Mouse (Mus musculus) bone marrow macrophage, adult 2 months (primary cell): ENCODE data around the gene Rwdd3.

ENCODE experiments used
- CTCF ChIP-seq: IDR thresholded peaks from 2 replicates; pipeline ENCODE4 v1.5.1; 2012; ENCODE audit warnings: low read depth, mild to moderate bottlenecking, low read length, moderate library complexity
- POLR2A ChIP-seq: IDR thresholded peaks from 2 replicates; pipeline ENCODE4 v1.6.1; 2012; ENCODE audit warnings: mild to moderate bottlenecking, low read depth, low read length, borderline replicate concordance

DNA sequence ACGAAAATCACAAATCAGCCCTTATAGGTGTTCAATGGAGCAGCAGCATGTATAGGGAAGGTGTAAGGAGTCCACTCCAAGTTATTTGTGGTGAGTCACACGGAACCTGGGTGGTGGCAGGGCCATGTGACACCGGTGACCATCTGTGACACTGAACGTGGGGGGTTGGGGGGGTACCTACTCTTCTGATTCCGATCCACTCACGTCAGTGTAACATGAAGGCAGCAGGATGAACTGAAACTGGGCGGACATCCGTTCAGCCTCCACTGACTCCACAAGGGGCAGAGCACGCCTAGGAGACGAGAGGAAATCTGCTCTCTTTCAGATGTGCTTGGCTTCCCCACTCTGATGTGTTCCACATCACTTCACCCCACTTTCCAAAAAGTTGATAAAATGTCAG is 11.9 kb downstream of the Rwdd3 start:
- no peak for TF ChIP-seq CTCF
- TF ChIP-seq POLR2A = no peak
